Mouse (Mus musculus) mouse embryonic stem cell (cell line): ENCODE measurements around the gene Olfr1115.
"Not testable (repeated sequence)": the region's sequence is repeated elsewhere in the genome, so short reads cannot be mapped to it uniquely, and the experiment has no call there.

Experiments used
- in situ Hi-C, 2 experiments: fragments of 300-500 bp; cut with MboI; formaldehyde crosslinking; loops; 1 replicate in 1 of 2; 3 replicates in 1 of 2; pipeline ENCODE4 v1.14.3; 2019 to 2020; ENCODE audit warnings: low sequenced_read_pairs in 2 of 2, low pct_unique_long_range_greater_than_20kb in 1 of 2, mixed read lengths in 1 of 2; ENCODE audit not compliant: unreplicated experiment in 1 of 2

Gene Olfr1115

DNA sequence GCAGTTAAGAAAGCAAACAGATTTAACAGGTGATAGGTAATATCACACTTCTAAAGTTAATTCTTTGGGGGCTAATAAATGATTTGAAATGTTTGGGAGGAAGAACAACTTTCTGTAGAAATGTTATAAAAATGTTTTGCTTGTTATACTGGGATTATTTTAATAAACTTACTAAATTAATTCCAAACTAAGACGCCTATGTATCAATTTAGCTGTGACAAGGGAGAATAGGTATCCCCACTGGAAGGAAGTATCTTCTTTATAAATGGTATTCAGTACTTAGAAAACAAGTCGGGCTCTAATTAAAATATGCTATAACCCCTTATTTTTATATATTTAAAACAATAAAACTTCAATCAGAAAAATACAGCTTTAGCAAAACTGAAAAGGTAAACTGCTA, at the start of gene Olfr1115:
Gene Olfr1115, plus strand, starts transcription at position 301 of the 400 bp plus-strand sequence.
- in situ Hi-C loops, result no loop called here

DNA sequence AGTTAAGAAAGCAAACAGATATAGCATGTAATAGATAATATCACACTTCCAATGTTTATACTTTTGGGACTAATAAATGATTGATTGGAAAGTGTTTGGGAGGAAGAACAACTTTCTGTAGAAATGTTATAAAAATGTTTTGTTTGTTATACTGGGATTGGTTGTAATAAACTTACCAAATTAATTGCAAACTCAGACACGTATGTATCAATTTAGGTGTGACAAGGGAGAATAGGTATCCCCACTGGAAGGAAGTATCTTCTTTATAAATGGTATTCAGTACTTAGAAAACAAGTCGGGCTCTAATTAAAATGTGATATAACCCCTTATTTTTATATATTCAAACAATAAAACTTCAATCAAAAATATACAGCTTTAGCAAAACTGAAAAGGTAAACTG, 39.1 kb upstream of the Olfr1115 start, which contains the start of gene Olfr1113:
Gene Olfr1113, plus strand, starts transcription at position 301 of the 400 bp plus-strand sequence.
- in situ Hi-C loops, result no loop called here

GRCm38 (mm10) chr2:87267234-87267633, 19.4 kb downstream of the Olfr1115 start, which contains the start of gene Olfr1116:
Gene Olfr1116, plus strand, starts transcription at chr2:87267534.
- in situ Hi-C loops, result no loop called here

DNA sequence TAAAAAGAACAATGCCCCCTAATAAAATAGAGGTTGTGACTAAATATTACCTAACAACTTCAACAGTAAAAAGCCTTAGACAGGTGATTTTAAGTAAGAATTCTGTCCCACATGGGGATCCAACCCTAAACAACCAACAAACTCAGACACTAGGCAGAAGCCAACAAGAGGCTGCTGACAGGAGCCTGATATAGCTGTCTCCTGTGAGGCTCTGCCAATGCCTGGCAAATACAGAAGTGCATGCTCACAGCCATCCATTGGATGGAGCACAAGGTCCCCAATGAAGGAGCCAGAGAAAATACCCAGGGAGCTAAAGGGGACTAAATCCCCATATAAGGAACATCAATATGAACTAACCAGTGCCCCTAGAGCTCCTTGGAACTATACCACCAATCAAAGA, 46.2 kb downstream of the Olfr1115 start:
- in situ Hi-C loops, result not testable (repeated sequence)
